Mouse (Mus musculus): ENCODE results near the gene 9230112D13Rik. TPM values are rescaled to one million over a fixed set of nuclear protein-coding genes. Genes with fewer than 3 reads are reported as not detected.
A peak's percentile ranks its signal among the peaks of the same experiment; 100 is the strongest.

The 9230112D13Rik gene
- polyA plus RNA-seq, 1 experiment: not detected

GRCm38 (mm10) chr14:34515860-34516259 is 6.7 kb downstream of the 9230112D13Rik start:
- no peak for TF ChIP-seq CTCF (IDR thresholded peaks at IDR 0.05; ENCODE audit: insufficient read depth, low read length)
- no peak for TF ChIP-seq POLR2A (IDR thresholded peaks at IDR 0.05; ENCODE audit: borderline replicate concordance, extremely low read depth, low read depth, low read length)
- H3K4me3 ChIP-seq (replicated peaks; ENCODE audit: extremely low read depth, low read depth, low read length): no peak overlapping the region
- WGBS: 75% methylated on average over 5 of the region's 5 CpGs
- no peaks in the 10 kb centered on the region for H3K4me1 ChIP-seq (ENCODE audit: control insufficient read depth, insufficient read depth, low read length)
- no peak for DNase-seq

GRCm38 (mm10) chr14:34514120-34514519 is 8.5 kb downstream of the 9230112D13Rik start:
- DNase-seq: no peak
- WGBS: 32% methylated on average over 6 of the region's 6 CpGs
- 0 out of 2 replicates have a peak, but pooled peaks have one; percentile 15 for TF ChIP-seq CTCF (IDR thresholded peaks at IDR 0.05; ENCODE audit: insufficient read depth, low read length)
- no peak for TF ChIP-seq POLR2A (IDR thresholded peaks at IDR 0.05; ENCODE audit: borderline replicate concordance, extremely low read depth, low read depth, low read length)
- Histone ChIP-seq H3K4me3 (replicated peaks; ENCODE audit: extremely low read depth, low read depth, low read length) (no peak overlapping the region), H3K4me1 (ENCODE audit: control insufficient read depth, insufficient read depth, low read length) (no peaks in the 10 kb centered on the region)

GRCm38 (mm10) chr14:34512602-34513001 is 10.0 kb downstream of the 9230112D13Rik start:
- DNase-seq: no peak
- whole genome bisulfite sequencing: 61% methylated on average over 4 of the region's 4 CpGs
- no peak overlapping the region for H3K4me3 ChIP-seq (replicated peaks; ENCODE audit: extremely low read depth, low read depth, low read length)
- H3K4me1 ChIP-seq (ENCODE audit: control insufficient read depth, insufficient read depth, low read length): peaks cover 6% of the 10 kb centered on the region
- TF ChIP-seq POLR2A (IDR thresholded peaks at IDR 0.05; ENCODE audit: borderline replicate concordance, extremely low read depth, low read depth, low read length): no peak
- no peak for TF ChIP-seq CTCF (IDR thresholded peaks at IDR 0.05; ENCODE audit: insufficient read depth, low read length)

GRCm38 (mm10) chr14:34511901-34512300 is 10.7 kb downstream of the 9230112D13Rik start:
- Histone ChIP-seq H3K4me3 (replicated peaks; ENCODE audit: extremely low read depth, low read depth, low read length) (no peak overlapping the region), H3K4me1 (ENCODE audit: control insufficient read depth, insufficient read depth, low read length) (peaks cover 6% of the 10 kb centered on the region)
- TF ChIP-seq CTCF (IDR thresholded peaks at IDR 0.05; ENCODE audit: insufficient read depth, low read length) (no peak), POLR2A (IDR thresholded peaks at IDR 0.05; ENCODE audit: borderline replicate concordance, extremely low read depth, low read depth, low read length) (no peak)
- no peak for DNase-seq
- 27% methylated on average over 11 of the region's 11 CpGs for WGBS

- H3K4me1 ChIP-seq (ENCODE audit: control insufficient read depth, insufficient read depth, low read length): peaks cover 6% of the 10 kb centered on the region
- WGBS: 27% methylated on average over 7 of the region's 7 CpGs
These were observed 13.7 kb downstream of the 9230112D13Rik start for GRCm38 (mm10) chr14:34508842-34509439.

GRCm38 (mm10) chr14:34508187-34508840 is 14.3 kb downstream of the 9230112D13Rik start:
- WGBS: 37% methylated on average over 4 of the region's 4 CpGs
- TF ChIP-seq POLR2A (IDR thresholded peaks at IDR 0.05; ENCODE audit: borderline replicate concordance, extremely low read depth, low read depth, low read length): no peak
- no peak for TF ChIP-seq CTCF (IDR thresholded peaks at IDR 0.05; ENCODE audit: insufficient read depth, low read length)
- H3K4me1 ChIP-seq (ENCODE audit: control insufficient read depth, insufficient read depth, low read length): peaks cover 6% of the 10 kb centered on the region
- no peak for DNase-seq
- no peak overlapping the region for H3K4me3 ChIP-seq (replicated peaks; ENCODE audit: extremely low read depth, low read depth, low read length)

More at GRCm38 (mm10) chr14:34508842-34509439, 13.7 kb downstream of the 9230112D13Rik start:
- H3K4me3 ChIP-seq (replicated peaks; ENCODE audit: extremely low read depth, low read depth, low read length): no peak overlapping the region
- DNase-seq: no peak
- no peak for TF ChIP-seq CTCF (IDR thresholded peaks at IDR 0.05; ENCODE audit: insufficient read depth, low read length)
- TF ChIP-seq POLR2A (IDR thresholded peaks at IDR 0.05; ENCODE audit: borderline replicate concordance, extremely low read depth, low read depth, low read length): no peak

GRCm38 (mm10) chr14:34505309-34505708 is 17.3 kb downstream of the 9230112D13Rik start:
- Histone ChIP-seq H3K4me3 (replicated peaks; ENCODE audit: extremely low read depth, low read depth, low read length) (no peak overlapping the region), H3K4me1 (ENCODE audit: control insufficient read depth, insufficient read depth, low read length) (peaks cover 6% of the 10 kb centered on the region)
- WGBS: 62% methylated on average over 7 of the region's 7 CpGs
- TF ChIP-seq POLR2A (IDR thresholded peaks at IDR 0.05; ENCODE audit: borderline replicate concordance, extremely low read depth, low read depth, low read length): no peak
- TF ChIP-seq CTCF (IDR thresholded peaks at IDR 0.05; ENCODE audit: insufficient read depth, low read length): no peak
- no peak for DNase-seq

GRCm38 (mm10) chr14:34504377-34504776 is 18.2 kb downstream of the 9230112D13Rik start:
- no peak overlapping the region for H3K4me3 ChIP-seq (replicated peaks; ENCODE audit: extremely low read depth, low read depth, low read length)
- peaks cover 12% of the 10 kb centered on the region for H3K4me1 ChIP-seq (ENCODE audit: control insufficient read depth, insufficient read depth, low read length)
- WGBS: 72% methylated on average over 5 of the region's 5 CpGs
- no peak for DNase-seq
- TF ChIP-seq CTCF (IDR thresholded peaks at IDR 0.05; ENCODE audit: insufficient read depth, low read length) (no peak), POLR2A (IDR thresholded peaks at IDR 0.05; ENCODE audit: borderline replicate concordance, extremely low read depth, low read depth, low read length) (no peak)

GRCm38 (mm10) chr14:34503759-34504158 is 18.8 kb downstream of the 9230112D13Rik start:
- Histone ChIP-seq H3K4me1 (ENCODE audit: control insufficient read depth, insufficient read depth, low read length) (peaks cover 9% of the 10 kb centered on the region), H3K4me3 (replicated peaks; ENCODE audit: extremely low read depth, low read depth, low read length) (no peak overlapping the region)
- 53% methylated on average over 6 of the region's 6 CpGs for WGBS
- no peak for DNase-seq
- no peak for TF ChIP-seq CTCF (IDR thresholded peaks at IDR 0.05; ENCODE audit: insufficient read depth, low read length)
- TF ChIP-seq POLR2A (IDR thresholded peaks at IDR 0.05; ENCODE audit: borderline replicate concordance, extremely low read depth, low read depth, low read length): no peak

GRCm38 (mm10) chr14:34503325-34503647 is 19.3 kb downstream of the 9230112D13Rik start, which contains the start of gene Bmpr1a:
Gene Bmpr1a, minus strand, starts transcription at chr14:34503341.
- TF ChIP-seq POLR2A (IDR thresholded peaks at IDR 0.05; ENCODE audit: borderline replicate concordance, extremely low read depth, low read depth, low read length): no peak
- TF ChIP-seq CTCF (IDR thresholded peaks at IDR 0.05; ENCODE audit: insufficient read depth, low read length): no peak
- WGBS: 9% methylated on average over 15 of the region's 15 CpGs
- Histone ChIP-seq H3K4me3 (replicated peaks; ENCODE audit: extremely low read depth, low read depth, low read length) (peak within 1 kb of the TSS; percentile 79), H3K4me1 (ENCODE audit: control insufficient read depth, insufficient read depth, low read length) (peaks cover 8% of the 10 kb centered on the region)
- DNase-seq: no peak

All from lung, adult 2 months (tissue).